Mouse (Mus musculus) left cerebral cortex, adult 8-10 months (tissue): ENCODE measurements around the gene Ssc4d. TPM values are rescaled to one million over a fixed set of nuclear protein-coding genes. Genes with fewer than 3 reads are reported as not detected.

ENCODE experiments used
- DNase-seq, 2 experiments: peaks; one replicate each; pipeline ENCODE4 v3.0.0; 2022; ENCODE audit warnings: low spot score in 2 of 2
- total RNA-seq, 4 experiments: library from RNA; stranded (reverse); gene quantifications; 2 replicates each; pipeline ENCODE4 v1.2.4; 2022

The Ssc4d gene
- 1 to 10 TPM; 1.3 to 2.8 (median 2.0) TPM for total RNA-seq

- DNase-seq = no peak
Measured at GRCm38 (mm10) chr5:135974365-135974764, at the start of gene Ssc4d. Ssc4d (minus strand) TSS chr5:135974531.

- no peak for DNase-seq
Measured at GRCm38 (mm10) chr5:136019907-136020306, 45.6 kb upstream of the Ssc4d start.

GRCm38 (mm10) chr5:136018726-136019125, 44.4 kb upstream of the Ssc4d start:
- no peak for DNase-seq

GRCm38 (mm10) chr5:136017262-136017661, 42.9 kb upstream of the Ssc4d start:
- DNase-seq = no peak

GRCm38 (mm10) chr5:136016014-136016876, 41.9 kb upstream of the Ssc4d start:
- no peak for DNase-seq

- DNase-seq = no peak
Measured at GRCm38 (mm10) chr5:136015586-136015985, 41.3 kb upstream of the Ssc4d start.

GRCm38 (mm10) chr5:136014877-136015276, 40.5 kb upstream of the Ssc4d start:
- no peak for DNase-seq

GRCm38 (mm10) chr5:136007745-136008144, 33.4 kb upstream of the Ssc4d start:
- DNase-seq = no peak

GRCm38 (mm10) chr5:136004537-136004936, 30.2 kb upstream of the Ssc4d start:
- DNase-seq = no peak

- DNase-seq = no peak
Measured at GRCm38 (mm10) chr5:136002751-136003151, 28.4 kb upstream of the Ssc4d start.

GRCm38 (mm10) chr5:136002325-136002724, 28.0 kb upstream of the Ssc4d start:
- DNase-seq = no peak

GRCm38 (mm10) chr5:136001222-136001621, 26.9 kb upstream of the Ssc4d start:
- DNase-seq = no peak

GRCm38 (mm10) chr5:135996162-135996561, 21.8 kb upstream of the Ssc4d start:
- no peak for DNase-seq

GRCm38 (mm10) chr5:135994725-135995687, 20.7 kb upstream of the Ssc4d start, which contains the start of gene Dtx2:
Dtx2 (plus strand) TSS chr5:135994800.
- peak; percentile 75 to 84 for DNase-seq

- no peak for DNase-seq
Measured at GRCm38 (mm10) chr5:135994335-135994724, 20.0 kb upstream of the Ssc4d start.

- DNase-seq = no peak
Measured at GRCm38 (mm10) chr5:135993381-135993965, 19.1 kb upstream of the Ssc4d start.

GRCm38 (mm10) chr5:135990601-135991000, 16.3 kb upstream of the Ssc4d start:
- DNase-seq = no peak

GRCm38 (mm10) chr5:135987248-135987647, 12.9 kb upstream of the Ssc4d start:
- no peak for DNase-seq

- no peak for DNase-seq
Measured at GRCm38 (mm10) chr5:135984546-135985044, 10.3 kb upstream of the Ssc4d start.

GRCm38 (mm10) chr5:135982398-135982797, 8.1 kb upstream of the Ssc4d start:
- no peak for DNase-seq

GRCm38 (mm10) chr5:135979904-135980303, 5.6 kb upstream of the Ssc4d start, which contains the start of gene Zp3:
Zp3 (plus strand) TSS chr5:135980099.
- no peak for DNase-seq
